Mouse (Mus musculus) liver, embryonic 11.5 days (tissue): Measurements from ENCODE around the gene Med20. TPM values are rescaled to one million over a fixed set of nuclear protein-coding genes. Genes with fewer than 3 reads are reported as not detected.

Experiments
- ATAC-seq: fragments of 200-750 bp; cut with Nextera tagmentation; replicated peaks from 2 replicates; pipeline ENCODE4 v1.8.0; 2017; ENCODE audit warnings: moderate number of reproducible peaks, mild to moderate bottlenecking, moderate TSS enrichment, moderate library complexity; ENCODE audit not compliant: low FRiP score
- DNase-seq: peaks from one replicate; pipeline ENCODE4 v3.0.0-alpha.2; 2017; ENCODE audit warnings: low spot score
- H3K27ac ChIP-seq: fragments of 300-500 bp; sonication (generic); 2 replicates; pipeline ENCODE4 v1.5.1; 2014; ENCODE audit warnings: mild to moderate bottlenecking, low read depth, low read length, control low read depth
- H3K27me3 ChIP-seq: fragments of 300-500 bp; sonication (generic); replicated peaks from 2 replicates; pipeline ENCODE4 v1.6.1; 2014; ENCODE audit warnings: low read length, mixed read lengths; ENCODE audit not compliant: control insufficient read depth, insufficient read depth
- H3K36me3 ChIP-seq: fragments of 300-500 bp; sonication (generic); 2 replicates; pipeline ENCODE4 v1.6.1; 2014; ENCODE audit warnings: mild to moderate bottlenecking, low read length, moderate library complexity, mixed read lengths; ENCODE audit not compliant: control insufficient read depth, insufficient read depth
- H3K4me1 ChIP-seq: fragments of 300-500 bp; sonication (generic); replicated peaks from 2 replicates; pipeline ENCODE4 v1.6.1; 2014; ENCODE audit warnings: low read length, mixed read lengths; ENCODE audit not compliant: control insufficient read depth, insufficient read depth
- H3K4me2 ChIP-seq: fragments of 300-500 bp; sonication (generic); 2 replicates; pipeline ENCODE4 v1.6.1; 2014; ENCODE audit warnings: mild to moderate bottlenecking, control low read depth, moderate library complexity
- H3K4me3 ChIP-seq: fragments of 300-500 bp; sonication (generic); 2 replicates; pipeline ENCODE4 v1.5.1; 2014; ENCODE audit warnings: low read depth, low read length, control low read depth
- H3K9ac ChIP-seq: fragments of 300-500 bp; sonication (generic); 2 replicates; pipeline ENCODE4 v1.6.1; 2014; ENCODE audit warnings: low read depth, low read length, control low read depth
- H3K9me3 ChIP-seq: fragments of 300-500 bp; sonication (generic); 2 replicates; pipeline ENCODE4 v1.6.1; 2016; ENCODE audit warnings: low read length, inconsistent platforms, mixed read lengths; ENCODE audit not compliant: control insufficient read depth
- WGBS: fragments of 180-500 bp; shearing (Covaris S2); extraction: QIAGEN DNeasy Blood & Tissue Kit; methylation state at CpG from one replicate; pipeline ENCODE4 v1.1.7; 2014; 5-methylcytosine and 5-hydroxymethylcytosine counted together
- polyA plus RNA-seq: library from polyadenylated mRNA; unstranded; fragments of >200 nt; fragmentation: Nextera tagmentation; extraction: Ambion mirVana; gene quantifications from 2 replicates; pipeline ENCODE4 v1.2.1, GENCODE M21; 2014

The Med20 gene
- polyA plus RNA-seq, result 48.9 and 53.3 TPM in 2 replicates

DNA sequence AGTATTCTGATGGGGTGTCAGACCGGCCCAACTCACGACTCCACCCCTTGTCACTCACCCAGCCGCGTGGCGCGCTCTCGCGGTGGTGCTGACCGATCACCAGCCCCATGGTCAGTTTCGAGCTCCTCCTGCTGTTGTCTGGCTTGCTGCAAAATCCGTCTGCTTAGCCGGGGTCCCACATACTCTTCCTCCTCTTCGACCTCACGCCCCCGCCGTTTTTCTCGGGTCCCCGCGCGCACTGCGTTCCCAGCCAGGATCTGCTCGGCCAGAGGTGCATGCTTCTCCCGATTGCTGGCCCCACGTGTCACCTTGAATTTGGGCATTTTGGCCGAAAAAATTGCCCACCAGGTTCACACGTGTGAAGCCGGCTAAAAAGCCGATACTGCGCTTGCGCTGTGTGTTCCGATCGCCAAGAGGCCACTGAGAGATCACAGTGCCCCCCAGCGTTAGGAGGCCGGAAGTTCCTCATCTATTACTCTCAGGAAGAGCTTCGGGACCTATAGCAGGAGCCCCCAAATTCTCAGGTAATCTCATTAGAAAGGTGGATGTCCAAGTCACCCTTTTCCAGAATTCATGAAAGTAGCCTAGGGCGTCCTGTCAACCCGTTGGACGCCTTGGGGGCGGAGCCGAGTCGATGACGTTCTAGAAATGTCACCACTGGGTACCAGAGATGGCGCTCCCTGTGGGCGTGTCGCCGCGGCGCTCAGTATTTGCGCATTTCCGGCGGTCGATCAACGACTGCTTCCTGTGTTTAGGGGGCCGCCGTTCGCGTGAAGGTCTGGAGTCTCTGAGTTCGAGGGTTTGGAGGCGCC, at the start of gene Med20, which contains the start of the genes Bysl and Gm20517:
TSS of gene Med20 (plus strand) at position 734 of the 812 bp plus-strand sequence.
TSS of gene Bysl (minus strand) at position 644 of the 812 bp plus-strand sequence.
TSS of gene Gm20517 (plus strand) at position 741 of the 812 bp plus-strand sequence.
- H3K27ac ChIP-seq, result peak within 1 kb of the TSS; percentile 87
- no peaks in the 10 kb centered on the region for H3K27me3 ChIP-seq
- no peaks in the 10 kb centered on the region for H3K9me3 ChIP-seq
- peaks cover 31% of the 10 kb centered on the region for H3K4me1 ChIP-seq
- under 1% methylated on average over 59 of the region's 59 CpGs for WGBS
- ATAC-seq (peak; percentile 91), DNase-seq (peak; percentile 99)
- peak within 1 kb of the TSS; percentile 76 for H3K4me3 ChIP-seq
- H3K4me2 ChIP-seq, result peak within 1 kb of the TSS; percentile 92
- peak within 1 kb of the TSS; percentile 72 for H3K9ac ChIP-seq
- H3K36me3 ChIP-seq, result peaks cover 36% of the 10 kb centered on the region

DNA sequence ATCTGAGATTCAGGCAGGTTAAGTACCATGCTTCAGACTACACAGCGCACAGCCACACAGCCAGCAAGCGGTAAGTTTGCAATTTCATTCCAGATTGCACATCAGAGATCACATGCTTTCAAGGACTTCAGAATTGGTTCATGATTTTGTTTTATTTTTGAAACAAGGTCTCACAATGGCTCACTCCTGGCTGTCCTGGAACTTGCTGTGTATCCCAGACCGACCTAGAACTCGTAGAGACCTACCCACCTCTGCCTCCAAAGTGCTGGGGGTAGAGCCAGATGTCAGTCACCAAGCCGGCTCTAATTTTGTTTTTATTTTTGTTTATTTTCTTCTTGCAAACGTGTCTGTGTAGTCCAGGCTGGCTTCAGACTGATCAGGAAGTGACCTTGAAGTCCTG, 48.5 kb upstream of the Med20 start:
- Histone ChIP-seq H3K4me1 (peaks cover 10% of the 10 kb centered on the region), H3K4me3 (no peak overlapping the region), H3K9me3 (no peaks in the 10 kb centered on the region), H3K4me2 (no peak overlapping the region), H3K27ac (no peak overlapping the region), H3K36me3 (no peaks in the 10 kb centered on the region), H3K9ac (no peak overlapping the region), H3K27me3 (no peaks in the 10 kb centered on the region)
- no peak for DNase-seq
- WGBS, result 81% methylated on average over 6 of the region's 6 CpGs
- ATAC-seq, result no peak

DNA sequence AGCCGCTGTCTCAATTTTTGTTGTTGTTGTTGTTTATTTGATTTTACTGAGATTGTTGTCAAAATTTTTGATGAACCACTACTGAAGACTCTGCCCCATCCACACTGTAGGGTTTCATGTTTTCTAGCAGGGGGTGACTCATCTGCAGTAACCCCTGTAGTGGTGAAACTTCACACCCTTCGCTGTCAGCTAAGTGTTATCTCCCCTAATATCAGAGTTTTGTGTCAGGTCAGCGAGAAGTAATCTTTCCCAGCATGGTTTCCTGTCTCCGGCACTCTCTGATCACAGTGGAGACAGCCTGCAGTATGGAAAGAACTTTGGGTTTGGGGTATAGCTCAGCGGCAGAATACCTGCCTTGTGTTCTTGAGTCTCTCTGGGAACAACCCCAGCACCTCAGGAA, 46.8 kb upstream of the Med20 start:
- H3K27ac ChIP-seq, result peak overlapping the region; percentile 19; the same call in 1 of the 2 replicates
- WGBS, result 35% methylated on average over 5 of the region's 5 CpGs
- peak overlapping the region; percentile 33; the same call in 1 of the 2 replicates for H3K4me2 ChIP-seq
- no peak overlapping the region for H3K4me3 ChIP-seq
- DNase-seq (no peak), ATAC-seq (no peak)
- no peaks in the 10 kb centered on the region for H3K9me3 ChIP-seq
- no peaks in the 10 kb centered on the region for H3K36me3 ChIP-seq
- H3K27me3 ChIP-seq, result no peaks in the 10 kb centered on the region
- no peak overlapping the region for H3K9ac ChIP-seq
- H3K4me1 ChIP-seq, result peaks cover 21% of the 10 kb centered on the region

DNA sequence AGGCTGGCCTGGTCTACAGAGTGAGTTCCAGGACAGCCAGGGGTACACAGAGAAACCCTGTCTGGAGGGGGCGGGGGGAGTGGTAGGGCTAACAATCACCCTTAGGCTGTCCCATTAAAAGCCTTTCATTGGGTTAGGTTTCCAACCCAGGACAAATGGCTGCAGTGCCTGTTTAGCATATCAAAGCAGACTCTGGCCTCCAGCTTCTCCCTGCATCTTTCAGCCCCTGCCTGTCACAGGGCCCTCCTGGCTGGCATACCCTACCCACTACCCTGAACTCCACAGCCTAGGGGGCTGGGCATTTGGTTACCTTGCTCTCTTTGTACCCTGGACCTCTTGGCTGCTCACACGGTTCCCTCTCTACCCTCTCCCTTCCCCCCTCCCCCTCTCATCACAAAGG, 45.2 kb upstream of the Med20 start:
- 48% methylated on average over 2 of the region's 2 CpGs for WGBS
- no peaks in the 10 kb centered on the region for H3K27me3 ChIP-seq
- DNase-seq, result no peak
- no peak overlapping the region for H3K27ac ChIP-seq
- no peak for ATAC-seq
- H3K4me2 ChIP-seq, result no peak overlapping the region
- H3K36me3 ChIP-seq, result no peaks in the 10 kb centered on the region
- H3K9ac ChIP-seq, result no peak overlapping the region
- no peaks in the 10 kb centered on the region for H3K9me3 ChIP-seq
- H3K4me3 ChIP-seq, result no peak overlapping the region
- H3K4me1 ChIP-seq, result peaks cover 21% of the 10 kb centered on the region

DNA sequence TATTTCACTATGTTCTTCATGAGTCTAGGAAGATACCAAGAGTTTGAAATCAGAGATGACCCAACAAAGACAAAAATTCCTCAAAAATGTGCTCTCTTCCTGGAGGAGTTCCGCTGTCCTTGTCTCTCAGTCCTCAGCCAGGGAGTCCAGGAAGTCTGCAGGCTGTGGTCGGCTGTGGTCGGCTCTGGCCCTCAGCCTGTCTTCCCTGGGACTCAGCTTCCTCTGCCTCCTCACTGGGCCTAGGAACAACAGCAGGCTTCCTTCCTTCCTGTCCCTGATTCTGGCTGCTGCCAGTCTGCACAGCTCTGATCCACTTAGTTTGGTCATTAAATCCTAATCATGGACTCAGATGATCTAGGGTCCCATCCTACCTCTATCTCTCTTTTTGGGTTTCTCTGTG, 44.1 kb upstream of the Med20 start:
- ATAC-seq (no peak), DNase-seq (no peak)
- no peak overlapping the region for H3K4me3 ChIP-seq
- peaks cover 21% of the 10 kb centered on the region for H3K4me1 ChIP-seq
- H3K9ac ChIP-seq, result no peak overlapping the region
- 59% methylated on average over 3 of the region's 3 CpGs for WGBS
- H3K4me2 ChIP-seq, result no peak overlapping the region
- no peaks in the 10 kb centered on the region for H3K36me3 ChIP-seq
- H3K27ac ChIP-seq, result no peak overlapping the region
- no peaks in the 10 kb centered on the region for H3K27me3 ChIP-seq
- H3K9me3 ChIP-seq, result no peaks in the 10 kb centered on the region

DNA sequence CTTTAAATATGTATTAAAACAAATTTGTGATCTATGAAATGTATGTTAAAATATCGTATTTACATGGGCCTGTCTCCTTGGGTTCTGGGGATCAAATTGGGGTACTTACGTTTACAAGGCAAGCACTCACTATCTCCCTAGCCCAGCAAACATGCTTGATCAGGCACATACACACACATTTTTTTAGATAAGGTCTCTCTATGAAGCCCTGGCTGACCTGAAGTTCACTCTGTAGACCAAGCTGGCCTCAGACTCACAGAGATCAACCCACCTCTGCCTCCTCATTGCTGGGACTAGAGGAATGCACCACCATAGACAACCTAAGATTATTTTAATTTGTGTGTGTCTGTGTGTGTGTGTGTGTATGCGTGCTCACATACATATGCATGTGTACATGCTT, 43.0 kb upstream of the Med20 start:
- Histone ChIP-seq H3K9ac (no peak overlapping the region), H3K27ac (peak overlapping the region; percentile 74), H3K9me3 (no peaks in the 10 kb centered on the region), H3K36me3 (no peaks in the 10 kb centered on the region), H3K4me1 (peaks cover 21% of the 10 kb centered on the region), H3K4me2 (peak overlapping the region; percentile 37; the same call in 1 of the 2 replicates), H3K4me3 (no peak overlapping the region), H3K27me3 (no peaks in the 10 kb centered on the region)
- DNase-seq, result no peak
- 59% methylated on average over 3 of the region's 3 CpGs for WGBS
- peak; percentile 93 for ATAC-seq

DNA sequence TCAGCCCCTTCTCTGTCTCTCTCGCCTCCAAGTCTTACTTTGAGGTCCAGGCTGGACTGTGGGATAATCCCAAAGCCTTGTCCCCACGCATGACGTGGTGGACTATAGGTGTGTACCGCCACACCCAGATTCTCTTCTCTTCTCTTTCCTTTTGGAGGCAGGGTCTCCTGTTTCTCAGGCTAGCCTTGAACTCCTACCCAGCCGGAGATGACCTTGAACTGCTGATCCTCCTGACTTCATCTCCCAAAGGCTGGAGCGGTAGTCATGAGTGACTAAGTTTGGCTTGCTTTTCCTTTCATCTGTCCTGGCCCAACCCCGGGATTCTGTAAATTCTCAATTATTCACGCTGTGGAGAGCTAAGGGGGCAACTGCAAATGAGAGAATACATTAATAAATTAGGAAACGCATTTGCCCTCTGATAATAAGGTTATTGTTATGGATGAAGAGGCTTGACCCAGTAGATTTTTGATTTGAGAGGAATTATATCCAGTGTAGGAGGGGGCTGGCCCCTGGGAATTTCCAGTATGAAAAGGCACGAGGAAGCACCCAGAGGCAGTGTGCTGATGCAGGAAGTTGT, 42.3 kb upstream of the Med20 start:
- Histone ChIP-seq H3K9me3 (no peaks in the 10 kb centered on the region), H3K27me3 (no peaks in the 10 kb centered on the region), H3K4me1 (peaks cover 21% of the 10 kb centered on the region), H3K4me2 (peak overlapping the region; percentile 37; the same call in 1 of the 2 replicates), H3K27ac (peak overlapping the region; percentile 74), H3K4me3 (no peak overlapping the region), H3K36me3 (no peaks in the 10 kb centered on the region), H3K9ac (no peak overlapping the region)
- ATAC-seq (peak; percentile 3; the same call in 1 of the 2 replicates), DNase-seq (no peak)
- 86% methylated on average over 10 of the region's 10 CpGs for WGBS

DNA sequence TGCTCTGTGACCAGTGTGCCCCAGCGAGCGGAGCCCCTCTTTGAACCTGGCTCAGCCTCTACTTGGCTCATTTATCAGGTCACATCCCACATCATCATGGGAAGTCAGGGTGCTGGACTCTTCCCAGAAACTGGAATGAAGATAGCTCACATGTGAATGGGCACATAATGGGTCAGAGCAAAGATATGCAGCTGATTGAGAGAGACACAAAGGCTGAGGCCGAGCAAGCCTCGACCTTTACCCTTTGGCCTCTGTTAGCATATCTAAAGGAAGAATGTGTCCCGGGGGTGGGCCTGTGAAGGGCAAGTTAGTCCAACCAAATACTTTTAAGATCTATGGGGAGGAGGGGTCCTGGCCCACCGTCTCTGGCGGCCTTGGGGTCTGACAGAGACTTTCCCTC, 39.8 kb upstream of the Med20 start:
- no peak overlapping the region for H3K4me3 ChIP-seq
- ATAC-seq (no peak), DNase-seq (no peak)
- H3K4me1 ChIP-seq, result peaks cover 10% of the 10 kb centered on the region
- no peaks in the 10 kb centered on the region for H3K27me3 ChIP-seq
- no peak overlapping the region for H3K9ac ChIP-seq
- 50% methylated on average over 7 of the region's 7 CpGs for WGBS
- no peaks in the 10 kb centered on the region for H3K9me3 ChIP-seq
- no peak overlapping the region for H3K27ac ChIP-seq
- no peak overlapping the region for H3K4me2 ChIP-seq
- no peaks in the 10 kb centered on the region for H3K36me3 ChIP-seq
